Mouse (Mus musculus): Measurements from ENCODE around the gene Wdfy3. TPM values are rescaled to one million over a fixed set of nuclear protein-coding genes. Genes with fewer than 3 reads are reported as not detected.

The Wdfy3 gene
- total and polyA plus RNA-seq, 2 experiments from 2014 or later, result 5.2 to 25.8 TPM

GRCm38 (mm10) chr5:101790560-101790959 is 279.2 kb downstream of the Wdfy3 start:
- no peak for DNase-seq (ENCODE audit: low spot score)
- Histone ChIP-seq H3K27ac (ENCODE audit: low read depth) (no peak overlapping the region), H3K9me3 (replicated peaks; ENCODE audit: control insufficient read depth, low read length) (no peaks in the 10 kb centered on the region), H3K27me3 (ENCODE audit: control insufficient read depth, insufficient read depth, low read length) (no peaks in the 10 kb centered on the region), H3K4me2 (ENCODE audit: low read depth, low read length) (no peak overlapping the region), H3K9ac (replicated peaks; ENCODE audit: low read depth, low read length) (no peak overlapping the region), H3K4me3 (ENCODE audit: low read depth, low read length) (no peak overlapping the region), H3K36me3 (replicated peaks; ENCODE audit: control insufficient read depth, insufficient read depth, low read length) (no peaks in the 10 kb centered on the region), H3K4me1 (ENCODE audit: control insufficient read depth, insufficient read depth) (no peaks in the 10 kb centered on the region)
- TF ChIP-seq CTCF (IDR thresholded peaks at IDR 0.05; ENCODE audit: low read depth) (no peak), EP300 (IDR thresholded peaks at IDR 0.05; ENCODE audit: low read depth) (no peak)
- ATAC-seq (ENCODE audit: insufficient read depth, low read depth), result no peak
- WGBS, result 75% methylated on average over 5 of the region's 5 CpGs

GRCm38 (mm10) chr5:101789770-101790169 is 280.0 kb downstream of the Wdfy3 start:
- Histone ChIP-seq H3K9ac (replicated peaks; ENCODE audit: low read depth, low read length) (no peak overlapping the region), H3K4me1 (ENCODE audit: control insufficient read depth, insufficient read depth) (no peaks in the 10 kb centered on the region), H3K36me3 (replicated peaks; ENCODE audit: control insufficient read depth, insufficient read depth, low read length) (no peaks in the 10 kb centered on the region), H3K9me3 (replicated peaks; ENCODE audit: control insufficient read depth, low read length) (no peaks in the 10 kb centered on the region), H3K27me3 (ENCODE audit: control insufficient read depth, insufficient read depth, low read length) (no peaks in the 10 kb centered on the region), H3K4me3 (ENCODE audit: low read depth, low read length) (no peak overlapping the region), H3K4me2 (ENCODE audit: low read depth, low read length) (no peak overlapping the region), H3K27ac (ENCODE audit: low read depth) (no peak overlapping the region)
- DNase-seq (ENCODE audit: low spot score) (no peak), ATAC-seq (ENCODE audit: insufficient read depth, low read depth) (no peak)
- no peak for TF ChIP-seq CTCF (IDR thresholded peaks at IDR 0.05; ENCODE audit: low read depth)
- no peak for TF ChIP-seq EP300 (IDR thresholded peaks at IDR 0.05; ENCODE audit: low read depth)

DNA sequence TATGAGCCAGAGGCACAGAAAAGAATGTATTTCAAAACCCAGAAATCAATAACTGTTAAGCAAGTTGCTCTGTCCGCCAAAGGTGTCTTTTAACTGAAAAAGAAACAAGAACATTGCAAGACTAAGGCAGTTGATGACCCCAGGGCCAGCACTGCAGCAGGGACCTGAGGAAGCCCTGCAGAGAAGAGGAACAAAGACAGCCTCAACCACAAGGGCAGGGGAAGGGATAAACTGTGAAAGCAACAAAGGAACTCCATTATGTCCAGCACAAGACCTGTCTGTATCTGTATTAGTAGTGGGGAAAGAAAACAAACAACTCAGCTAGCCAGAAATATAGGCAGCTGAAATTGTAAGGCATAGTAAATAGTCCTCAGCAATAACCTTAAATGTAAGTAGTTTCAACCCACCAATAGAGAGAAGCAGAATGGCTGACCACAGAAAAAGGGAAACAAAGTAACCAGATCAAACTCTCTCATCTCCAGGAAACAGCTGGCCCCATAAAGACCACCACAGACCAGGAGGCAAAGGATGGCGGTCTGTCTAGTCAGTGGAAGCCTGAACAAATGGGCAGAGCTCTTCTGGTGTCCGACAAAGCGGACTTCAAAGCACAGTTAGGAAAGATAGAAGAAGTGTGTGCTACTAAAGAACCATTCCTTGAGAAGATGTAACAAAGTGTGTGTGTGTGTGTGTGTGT is 283.7 kb downstream of the Wdfy3 start:
- Histone ChIP-seq H3K27me3 (ENCODE audit: control insufficient read depth, insufficient read depth, low read length) (no peaks in the 10 kb centered on the region), H3K4me3 (ENCODE audit: low read depth, low read length) (no peak overlapping the region), H3K4me2 (ENCODE audit: low read depth, low read length) (no peak overlapping the region), H3K36me3 (replicated peaks; ENCODE audit: control insufficient read depth, insufficient read depth, low read length) (no peaks in the 10 kb centered on the region), H3K9me3 (replicated peaks; ENCODE audit: control insufficient read depth, low read length) (no peaks in the 10 kb centered on the region), H3K27ac (ENCODE audit: low read depth) (no peak overlapping the region), H3K4me1 (ENCODE audit: control insufficient read depth, insufficient read depth) (no peaks in the 10 kb centered on the region), H3K9ac (replicated peaks; ENCODE audit: low read depth, low read length) (no peak overlapping the region)
- TF ChIP-seq CTCF (IDR thresholded peaks at IDR 0.05; ENCODE audit: low read depth), result no peak
- ATAC-seq (ENCODE audit: insufficient read depth, low read depth), result no peak
- no peak for DNase-seq (ENCODE audit: low spot score)
- WGBS, result 67% methylated on average over 4 of the region's 4 CpGs

GRCm38 (mm10) chr5:101784787-101785186 is 284.9 kb downstream of the Wdfy3 start:
- Histone ChIP-seq H3K36me3 (replicated peaks; ENCODE audit: control insufficient read depth, insufficient read depth, low read length) (no peaks in the 10 kb centered on the region), H3K4me2 (ENCODE audit: low read depth, low read length) (no peak overlapping the region), H3K9ac (replicated peaks; ENCODE audit: low read depth, low read length) (no peak overlapping the region), H3K9me3 (replicated peaks; ENCODE audit: control insufficient read depth, low read length) (no peaks in the 10 kb centered on the region), H3K4me3 (ENCODE audit: low read depth, low read length) (no peak overlapping the region), H3K27me3 (ENCODE audit: control insufficient read depth, insufficient read depth, low read length) (no peaks in the 10 kb centered on the region), H3K4me1 (ENCODE audit: control insufficient read depth, insufficient read depth) (no peaks in the 10 kb centered on the region), H3K27ac (ENCODE audit: low read depth) (no peak overlapping the region)
- WGBS, result 69% methylated on average over 2 of the region's 2 CpGs
- ATAC-seq (ENCODE audit: insufficient read depth, low read depth) (no peak), DNase-seq (ENCODE audit: low spot score) (no peak)
- TF ChIP-seq CTCF (IDR thresholded peaks at IDR 0.05; ENCODE audit: low read depth), result no peak
- TF ChIP-seq EP300 (IDR thresholded peaks at IDR 0.05; ENCODE audit: low read depth), result no peak

DNA sequence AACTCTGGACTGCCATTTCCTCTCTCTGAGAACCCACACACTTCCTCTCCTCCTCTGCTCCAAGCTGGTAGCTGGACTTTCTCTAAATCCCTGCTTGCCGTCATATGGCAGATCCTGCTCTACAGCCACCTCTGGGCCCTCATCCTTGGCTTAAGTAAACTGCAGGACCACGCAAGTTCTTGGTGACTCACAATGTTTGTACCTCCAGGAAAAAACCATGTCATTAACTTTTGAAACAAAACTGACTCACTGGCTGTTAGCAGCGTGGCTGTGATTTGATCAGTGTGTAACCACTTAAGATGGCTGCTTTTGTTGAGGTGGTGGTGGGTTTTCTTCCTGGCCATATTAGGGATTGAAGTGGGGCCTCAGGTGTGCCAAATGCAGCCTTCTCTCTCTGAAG is 285.4 kb downstream of the Wdfy3 start:
- Histone ChIP-seq H3K9ac (replicated peaks; ENCODE audit: low read depth, low read length) (no peak overlapping the region), H3K27ac (ENCODE audit: low read depth) (no peak overlapping the region), H3K4me1 (ENCODE audit: control insufficient read depth, insufficient read depth) (no peaks in the 10 kb centered on the region), H3K36me3 (replicated peaks; ENCODE audit: control insufficient read depth, insufficient read depth, low read length) (no peaks in the 10 kb centered on the region), H3K9me3 (replicated peaks; ENCODE audit: control insufficient read depth, low read length) (no peaks in the 10 kb centered on the region), H3K4me2 (ENCODE audit: low read depth, low read length) (no peak overlapping the region), H3K27me3 (ENCODE audit: control insufficient read depth, insufficient read depth, low read length) (no peaks in the 10 kb centered on the region), H3K4me3 (ENCODE audit: low read depth, low read length) (no peak overlapping the region)
- TF ChIP-seq CTCF (IDR thresholded peaks at IDR 0.05; ENCODE audit: low read depth) (no peak), EP300 (IDR thresholded peaks at IDR 0.05; ENCODE audit: low read depth) (no peak)
- DNase-seq (ENCODE audit: low spot score) (no peak), ATAC-seq (ENCODE audit: insufficient read depth, low read depth) (no peak)
- 63% methylated on average over 3 of the region's 3 CpGs for WGBS

Data from heart, postnatal 0 days (tissue).